Mouse (Mus musculus) forebrain, embryonic 14.5 days (tissue): Measurements from ENCODE around the gene Tbc1d8. TPM values are rescaled to one million over a fixed set of nuclear protein-coding genes. Genes with fewer than 3 reads are reported as not detected.

Experiments
- ATAC-seq: fragments of 200-750 bp; cut with Nextera tagmentation; 2 replicates; pipeline ENCODE4 v1.8.0; 2017; ENCODE audit warnings: mild to moderate bottlenecking, moderate library complexity
- DNase-seq: peaks from one replicate; pipeline ENCODE4 v3.0.0-alpha.2; 2015; ENCODE audit warnings: low spot score
- H3K27ac ChIP-seq: fragments of 300-500 bp; sonication (generic); 2 replicates; pipeline ENCODE4 v1.5.1; 2014; ENCODE audit warnings: low read depth, mild to moderate bottlenecking, control low read depth, low read length, moderate library complexity
- H3K27me3 ChIP-seq: fragments of 300-500 bp; sonication (generic); replicated peaks from 2 replicates; pipeline ENCODE4 v1.6.1; 2014; ENCODE audit warnings: low read length, control low read depth, mixed read lengths; ENCODE audit not compliant: control insufficient read depth, insufficient read depth
- H3K36me3 ChIP-seq: fragments of 300-500 bp; sonication (generic); 2 replicates; pipeline ENCODE4 v1.6.1; 2014; ENCODE audit warnings: low read length, control low read depth; ENCODE audit not compliant: control insufficient read depth, insufficient read depth
- H3K4me1 ChIP-seq: fragments of 300-500 bp; sonication (generic); 2 replicates; pipeline ENCODE4 v1.6.1; 2014; ENCODE audit warnings: antibody characterized with exemption, low read length, control low read depth; ENCODE audit not compliant: control insufficient read depth, insufficient read depth
- H3K4me2 ChIP-seq: fragments of 300-500 bp; sonication (generic); 2 replicates; pipeline ENCODE4 v1.6.1; 2014; ENCODE audit warnings: mild to moderate bottlenecking, control low read depth, low read length
- H3K4me3 ChIP-seq: fragments of 300-500 bp; sonication (generic); 2 replicates; pipeline ENCODE4 v1.5.1; 2014; ENCODE audit warnings: low read depth, low read length, control low read depth
- H3K9ac ChIP-seq: fragments of 300-500 bp; sonication (generic); 2 replicates; pipeline ENCODE4 v1.6.1; 2014; ENCODE audit warnings: mild to moderate bottlenecking, low read length, control low read depth, moderate library complexity
- H3K9me3 ChIP-seq: fragments of 300-500 bp; sonication (generic); replicated peaks from 2 replicates; pipeline ENCODE4 v1.6.1; 2016; ENCODE audit warnings: low read length, control low read depth, mixed read lengths; ENCODE audit not compliant: control insufficient read depth
- WGBS: fragments of 180-500 bp; shearing (Covaris S2); extraction: QIAGEN DNeasy Blood & Tissue Kit; methylation state at CpG from one replicate; pipeline ENCODE4 v1.1.7; 2014; 5-methylcytosine and 5-hydroxymethylcytosine counted together
- polyA plus RNA-seq: library from polyadenylated mRNA; unstranded; fragments of >200 nt; fragmentation: Nextera tagmentation; extraction: Ambion mirVana; gene quantifications from 2 replicates; pipeline ENCODE4 v1.2.1, GENCODE M21; 2014

Gene Tbc1d8
- polyA plus RNA-seq, 1 experiment from 2014 or later = 4.7 TPM

- no peak for ATAC-seq
- WGBS = 74% methylated on average over 7 of the region's 7 CpGs
- no peak overlapping the region for H3K4me2 ChIP-seq
Measured at GRCm38 (mm10) chr1:39362515-39362893, 116.1 kb downstream of the Tbc1d8 start.

GRCm38 (mm10) chr1:39361754-39362514, 116.6 kb downstream of the Tbc1d8 start:
- ATAC-seq = no peak
- no peak overlapping the region for H3K9ac ChIP-seq
- DNase-seq = no peak
- H3K9me3 ChIP-seq = no peaks in the 10 kb centered on the region
- H3K27ac ChIP-seq = no peak overlapping the region
- no peaks in the 10 kb centered on the region for H3K36me3 ChIP-seq
- 37% methylated on average over 24 of the region's 24 CpGs for WGBS
- peak overlapping the region; percentile 40 for H3K4me2 ChIP-seq
- peaks cover 4% of the 10 kb centered on the region for H3K4me1 ChIP-seq
- no peaks in the 10 kb centered on the region for H3K27me3 ChIP-seq
- H3K4me3 ChIP-seq = no peak overlapping the region

More at GRCm38 (mm10) chr1:39362515-39362893, 116.1 kb downstream of the Tbc1d8 start:
- Histone ChIP-seq H3K9ac (no peak overlapping the region), H3K36me3 (no peaks in the 10 kb centered on the region), H3K9me3 (no peaks in the 10 kb centered on the region), H3K27ac (no peak overlapping the region), H3K27me3 (no peaks in the 10 kb centered on the region), H3K4me3 (no peak overlapping the region), H3K4me1 (peaks cover 6% of the 10 kb centered on the region)
- no peak for DNase-seq

- no peak overlapping the region for H3K9ac ChIP-seq
- no peaks in the 10 kb centered on the region for H3K27me3 ChIP-seq
- no peak for ATAC-seq
- H3K9me3 ChIP-seq = no peaks in the 10 kb centered on the region
- H3K36me3 ChIP-seq = no peaks in the 10 kb centered on the region
- no peaks in the 10 kb centered on the region for H3K4me1 ChIP-seq
- H3K4me2 ChIP-seq = no peak overlapping the region
- H3K27ac ChIP-seq = no peak overlapping the region
- 84% methylated on average over 7 of the region's 7 CpGs for WGBS
- DNase-seq = no peak
- no peak overlapping the region for H3K4me3 ChIP-seq
Measured at GRCm38 (mm10) chr1:39349427-39349826, 129.1 kb downstream of the Tbc1d8 start.

GRCm38 (mm10) chr1:39349001-39349400, 129.6 kb downstream of the Tbc1d8 start:
- no peaks in the 10 kb centered on the region for H3K27me3 ChIP-seq
- H3K36me3 ChIP-seq = no peaks in the 10 kb centered on the region
- H3K27ac ChIP-seq = no peak overlapping the region
- no peak for ATAC-seq
- peak; percentile 63 for DNase-seq
- WGBS = 69% methylated on average over 1 of the region's 1 CpGs
- H3K4me3 ChIP-seq = no peak overlapping the region
- H3K4me1 ChIP-seq = no peaks in the 10 kb centered on the region
- H3K9me3 ChIP-seq = no peaks in the 10 kb centered on the region
- no peak overlapping the region for H3K4me2 ChIP-seq
- no peak overlapping the region for H3K9ac ChIP-seq

GRCm38 (mm10) chr1:39344981-39345600, 133.5 kb downstream of the Tbc1d8 start:
- DNase-seq (peak; percentile 53), ATAC-seq (no peak)
- Histone ChIP-seq H3K4me1 (no peaks in the 10 kb centered on the region), H3K9me3 (no peaks in the 10 kb centered on the region), H3K4me3 (no peak overlapping the region), H3K36me3 (no peaks in the 10 kb centered on the region), H3K27me3 (no peaks in the 10 kb centered on the region), H3K4me2 (no peak overlapping the region), H3K9ac (no peak overlapping the region), H3K27ac (no peak overlapping the region)
- 60% methylated on average over 21 of the region's 21 CpGs for WGBS

GRCm38 (mm10) chr1:39343242-39343641, 135.3 kb downstream of the Tbc1d8 start:
- H3K4me3 ChIP-seq = no peak overlapping the region
- H3K9ac ChIP-seq = no peak overlapping the region
- H3K9me3 ChIP-seq = no peaks in the 10 kb centered on the region
- 79% methylated on average over 5 of the region's 5 CpGs for WGBS
- H3K4me2 ChIP-seq = no peak overlapping the region
- no peak for ATAC-seq
- no peak overlapping the region for H3K27ac ChIP-seq
- H3K36me3 ChIP-seq = no peaks in the 10 kb centered on the region
- no peak for DNase-seq
- H3K27me3 ChIP-seq = no peaks in the 10 kb centered on the region
- H3K4me1 ChIP-seq = no peaks in the 10 kb centered on the region

GRCm38 (mm10) chr1:39341807-39342206, 136.7 kb downstream of the Tbc1d8 start:
- H3K4me2 ChIP-seq = no peak overlapping the region
- H3K27ac ChIP-seq = no peak overlapping the region
- DNase-seq (no peak), ATAC-seq (no peak)
- no peaks in the 10 kb centered on the region for H3K36me3 ChIP-seq
- no peak overlapping the region for H3K9ac ChIP-seq
- H3K27me3 ChIP-seq = no peaks in the 10 kb centered on the region
- no peak overlapping the region for H3K4me3 ChIP-seq
- H3K4me1 ChIP-seq = no peaks in the 10 kb centered on the region
- no peaks in the 10 kb centered on the region for H3K9me3 ChIP-seq
- WGBS = 90% methylated on average over 4 of the region's 4 CpGs

GRCm38 (mm10) chr1:39340647-39341046, 137.9 kb downstream of the Tbc1d8 start:
- DNase-seq = peak; percentile 71
- peak; percentile 69 for ATAC-seq

GRCm38 (mm10) chr1:39340156-39340555, 138.4 kb downstream of the Tbc1d8 start:
- no peaks in the 10 kb centered on the region for H3K4me1 ChIP-seq
- H3K27me3 ChIP-seq = no peaks in the 10 kb centered on the region
- no peaks in the 10 kb centered on the region for H3K9me3 ChIP-seq
- H3K4me2 ChIP-seq = no peak overlapping the region
- H3K9ac ChIP-seq = no peak overlapping the region
- no peak for ATAC-seq
- no peak overlapping the region for H3K4me3 ChIP-seq
- no peak for DNase-seq
- H3K27ac ChIP-seq = no peak overlapping the region
- no peaks in the 10 kb centered on the region for H3K36me3 ChIP-seq
- 82% methylated on average over 6 of the region's 6 CpGs for WGBS

More at GRCm38 (mm10) chr1:39340647-39341046, 137.9 kb downstream of the Tbc1d8 start:
- Histone ChIP-seq H3K4me2 (no peak overlapping the region), H3K4me1 (no peaks in the 10 kb centered on the region), H3K9ac (no peak overlapping the region), H3K9me3 (no peaks in the 10 kb centered on the region), H3K27me3 (no peaks in the 10 kb centered on the region), H3K27ac (no peak overlapping the region), H3K36me3 (no peaks in the 10 kb centered on the region), H3K4me3 (no peak overlapping the region)
- WGBS = 18% methylated on average over 8 of the region's 8 CpGs
